Mouse (Mus musculus) CH12.LX (cell line): ENCODE measurements around the gene Acss2. TPM values are rescaled to one million over a fixed set of nuclear protein-coding genes. Genes with fewer than 3 reads are reported as not detected.
A peak's percentile ranks its signal among the peaks of the same experiment; 100 is the strongest.

Experiments used
- DNase-seq: peaks from one replicate; pipeline ENCODE4 v3.0.0-alpha.2; 2013; ENCODE audit errors: extremely low read depth
- H3K27ac ChIP-seq: 2 replicates; pipeline ENCODE4 v1.5.1; 2012; ENCODE audit warnings: low read depth, mild to moderate bottlenecking, control low read depth, moderate library complexity; ENCODE audit not compliant: insufficient read depth
- H3K27me3 ChIP-seq: replicated peaks from 2 replicates; pipeline ENCODE3; 2012; ENCODE audit warnings: inconsistent platforms
- H3K36me3 ChIP-seq, 2 experiments: replicated peaks in 1 of 2; 2 replicates each; pipeline versions ENCODE3 to v1.6.1; 2012; ENCODE audit warnings: inconsistent platforms in 1 of 2, low read length in 1 of 2, mild to moderate bottlenecking in 1 of 2, mixed read lengths in 1 of 2, moderate library complexity in 1 of 2; ENCODE audit not compliant: control insufficient read depth in 1 of 2, insufficient read depth in 1 of 2
- H3K4me1 ChIP-seq, 2 experiments: 2 replicates each; pipeline ENCODE4 v1.6.1; 2012; ENCODE audit warnings: inconsistent platforms in 1 of 2, moderate library complexity in 1 of 2; ENCODE audit not compliant: insufficient read depth in 2 of 2, control insufficient read depth in 1 of 2
- H3K4me2 ChIP-seq: 2 replicates; pipeline ENCODE4 v1.6.1; 2012; ENCODE audit warnings: low read depth, mild to moderate bottlenecking, control low read depth; ENCODE audit not compliant: poor library complexity, insufficient read depth, severe bottlenecking
- H3K4me3 ChIP-seq, 3 experiments: fragments of 150-350 bp in 1 of 3; sonication (generic) in 1 of 3; replicated peaks in 1 of 3; 2 replicates each; pipeline versions ENCODE3 to v1.5.1; 2011 to 2012; ENCODE audit warnings: low read depth in 2 of 3, low read length in 2 of 3, mild to moderate bottlenecking in 2 of 3, moderate library complexity in 2 of 3, control low read depth in 1 of 3, improper control_type of control experiment in 1 of 3, inconsistent platforms in 1 of 3, mixed read lengths in 1 of 3; ENCODE audit not compliant: poor library complexity in 1 of 3
- H3K79me2 ChIP-seq: replicated peaks from 2 replicates; pipeline ENCODE4 v1.6.1; 2012; ENCODE audit warnings: mild to moderate bottlenecking, moderate library complexity; ENCODE audit not compliant: control insufficient read depth, poor library complexity, insufficient read depth, severe bottlenecking; ENCODE audit errors: extremely low read depth
- H3K9ac ChIP-seq: 2 replicates; pipeline ENCODE4 v1.6.1; 2012; ENCODE audit warnings: low read depth, mild to moderate bottlenecking, control low read depth, moderate library complexity; ENCODE audit not compliant: insufficient read depth
- H3K9me3 ChIP-seq: replicated peaks from 2 replicates; pipeline ENCODE3; 2012; ENCODE audit warnings: low read length, inconsistent platforms, mixed read lengths
- CHD1 ChIP-seq: IDR thresholded peaks from 2 replicates; pipeline ENCODE4 v1.6.1; 2012; ENCODE audit warnings: low read depth, low read length, improper control_type of control experiment, inconsistent platforms
- ELF1 ChIP-seq: IDR thresholded peaks from 2 replicates; pipeline ENCODE4 v1.6.1; 2014; ENCODE audit warnings: low read depth, mild to moderate bottlenecking, inconsistent platforms, low read length, improper control_type of control experiment
- ETS1 ChIP-seq: conservative IDR thresholded peaks from 2 replicates; pipeline ENCODE4 v1.6.1; 2012; ENCODE audit warnings: low read depth, mild to moderate bottlenecking, inconsistent platforms, low read length, improper control_type of control experiment, moderate library complexity
- HCFC1 ChIP-seq: IDR thresholded peaks from 2 replicates; pipeline ENCODE4 v1.6.1; 2012; ENCODE audit warnings: low read depth, mild to moderate bottlenecking, inconsistent platforms, low read length, improper control_type of control experiment
- IRF4 ChIP-seq: IDR thresholded peaks from 2 replicates; pipeline ENCODE4 v1.6.1; 2014; ENCODE audit warnings: low read depth, mild to moderate bottlenecking, inconsistent platforms, low read length, improper control_type of control experiment
- JUN ChIP-seq: IDR thresholded peaks from 2 replicates; pipeline ENCODE4 v1.6.1; 2011; ENCODE audit warnings: low read depth, mild to moderate bottlenecking, low read length, improper control_type of control experiment, moderate library complexity; ENCODE audit not compliant: insufficient read depth
- JUND ChIP-seq: conservative IDR thresholded peaks from 2 replicates; pipeline ENCODE4 v1.6.1; 2011; ENCODE audit warnings: low read depth, low read length, improper control_type of control experiment
- MAX ChIP-seq: IDR thresholded peaks from 2 replicates; pipeline ENCODE4 v1.6.1; 2011; ENCODE audit warnings: low read length, improper control_type of control experiment
- MAZ ChIP-seq: IDR thresholded peaks from 2 replicates; pipeline ENCODE4 v1.6.1; 2012; ENCODE audit warnings: low read depth, mild to moderate bottlenecking, inconsistent platforms, low read length, improper control_type of control experiment, moderate library complexity
- MXI1 ChIP-seq: IDR thresholded peaks from 2 replicates; pipeline ENCODE4 v1.6.1; 2011; ENCODE audit warnings: mild to moderate bottlenecking, low read depth, low read length, improper control_type of control experiment
- NRF1 ChIP-seq: IDR thresholded peaks from 2 replicates; pipeline ENCODE4 v1.6.1; 2014; ENCODE audit warnings: low read depth, mild to moderate bottlenecking, inconsistent platforms, low read length, improper control_type of control experiment, moderate library complexity
- POLR2A ChIP-seq: IDR thresholded peaks from 2 replicates; pipeline ENCODE4 v1.6.1; 2011; ENCODE audit warnings: low read depth, mild to moderate bottlenecking, improper control_type of control experiment, low read length
- POLR2AphosphoS2 ChIP-seq: IDR thresholded peaks from 2 replicates; pipeline ENCODE4 v1.6.1; 2011; ENCODE audit warnings: low read depth, low read length, improper control_type of control experiment
- RAD21 ChIP-seq: IDR thresholded peaks from 2 replicates; pipeline ENCODE4 v1.6.1; 2011; ENCODE audit warnings: low read depth, mild to moderate bottlenecking, low read length, improper control_type of control experiment, moderate library complexity
- RCOR1 ChIP-seq: conservative IDR thresholded peaks from 2 replicates; pipeline ENCODE4 v1.6.1; 2012; ENCODE audit warnings: low read depth, mild to moderate bottlenecking, inconsistent platforms, low read length, improper control_type of control experiment
- SMC3 ChIP-seq: IDR thresholded peaks from 2 replicates; pipeline ENCODE4 v1.6.1; 2011; ENCODE audit warnings: low read depth, low read length, improper control_type of control experiment
- TBP ChIP-seq: conservative IDR thresholded peaks from 2 replicates; pipeline ENCODE4 v1.6.1; 2011; ENCODE audit warnings: low read depth, low read length, improper control_type of control experiment
- USF1 ChIP-seq: IDR thresholded peaks from 2 replicates; pipeline ENCODE4 v1.6.1; 2014; ENCODE audit warnings: low read depth, mild to moderate bottlenecking, inconsistent platforms, low read length, improper control_type of control experiment
- USF2 ChIP-seq: conservative IDR thresholded peaks from 2 replicates; pipeline ENCODE4 v1.6.1; 2011; ENCODE audit warnings: low read depth, low read length, improper control_type of control experiment
- ZKSCAN1 ChIP-seq: IDR thresholded peaks from 2 replicates; pipeline ENCODE4 v1.6.1; 2012; ENCODE audit warnings: low read depth, inconsistent platforms, low read length, improper control_type of control experiment, borderline replicate concordance
- ZMIZ1 ChIP-seq: IDR thresholded peaks from 2 replicates; pipeline ENCODE4 v1.6.1; 2012; ENCODE audit warnings: low read depth, mild to moderate bottlenecking, inconsistent platforms, low read length, improper control_type of control experiment
- ZNF384 ChIP-seq: IDR thresholded peaks from 2 replicates; pipeline ENCODE4 v1.6.1; 2012; ENCODE audit warnings: low read depth, low read length, improper control_type of control experiment, inconsistent platforms
- dilution Hi-C: fragments of 300-500 bp; cut with MboI; formaldehyde crosslinking; loops from 2 replicates; pipeline ENCODE4 v1.14.3; 2020; ENCODE audit warnings: low sequenced_read_pairs; ENCODE audit not compliant: extremely low pct_unique_long_range_greater_than_20kb, extremely low pct_ligation_motif_present
- in situ Hi-C: fragments of 300-500 bp; cut with MboI; formaldehyde crosslinking; loops from 3 replicates; pipeline ENCODE4 v1.14.3; 2019; ENCODE audit warnings: low sequenced_read_pairs, low pct_ligation_motif_present, low pct_unique_long_range_greater_than_20kb, mixed read lengths
- polyA plus RNA-seq: library from polyadenylated mRNA; unstranded; fragments of >175 nt; gene quantifications from 2 replicates; pipeline ENCODE4 v1.2.1, GENCODE M21; 2012; ENCODE audit warnings: low read depth; ENCODE audit not compliant: insufficient read length
- total RNA-seq, 2 experiments: library from RNA; depleted of rRNA; stranded (reverse); fragments of 300-350 nt in 1 of 2; fragments of >200 nt in 1 of 2; gene quantifications; 2 replicates each; pipeline ENCODE4 v1.2.3; 2012 to 2014

The Acss2 gene
- total and polyA plus RNA-seq, 3 experiments = 3.4 to 11.0 (median 10.0) TPM

DNA sequence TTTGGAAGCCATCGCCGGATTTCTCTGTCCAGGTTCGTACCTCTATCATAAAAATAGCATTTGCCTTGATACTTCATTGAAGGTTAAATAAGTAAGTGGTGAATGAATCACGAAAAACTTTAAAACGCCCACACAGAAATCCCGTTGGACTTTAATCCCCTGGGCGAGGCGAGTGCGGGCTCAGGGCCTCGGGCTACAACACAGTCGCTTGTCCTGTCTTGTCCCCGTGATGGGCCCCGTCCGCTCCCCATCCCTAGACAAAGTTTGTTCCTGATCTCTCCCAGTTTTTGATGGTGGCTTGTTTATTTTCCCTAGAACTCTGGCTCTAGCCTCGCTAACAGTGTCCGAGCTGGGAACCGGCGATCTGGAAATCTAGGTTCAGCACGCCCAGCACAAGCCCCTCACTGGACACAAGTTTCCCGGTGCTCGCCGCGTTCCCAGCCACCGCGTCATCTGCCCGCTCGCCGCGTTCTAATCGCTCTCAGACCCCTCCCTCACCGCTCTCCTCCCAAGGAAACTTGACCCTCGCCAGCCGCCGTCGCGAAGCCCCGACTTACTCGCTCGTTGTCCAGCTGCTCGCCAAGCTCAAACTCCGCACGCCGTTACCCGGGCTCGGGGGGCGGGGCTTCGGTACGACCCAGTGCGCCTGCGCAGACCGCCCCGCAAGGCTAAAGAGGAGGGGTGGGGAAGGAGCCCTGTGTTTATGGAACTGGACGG lies 74.5 kb downstream of the Acss2 start, which contains the start of gene Gss (continued):
- TF ChIP-seq IRF4 (peak; percentile 62), ZKSCAN1 (no peak), JUN (no peak), USF1 (no peak), SMC3 (no peak), ZMIZ1 (no peak; the same call in 1 of the 2 replicates), USF2 (no peak), TBP (no peak)
- TF ChIP-seq, all 38 proteins: peak for 17

- dilution Hi-C loops (no loop called here), in situ Hi-C loops (loop anchor here (5.0 kb wide), 1 partner anchor 76 kb away; the partner anchor contains the start of genes Acss2 and Ggt7)
- no peak for DNase-seq
- Histone ChIP-seq H3K79me2 (no peaks in the 10 kb centered on the region), H3K4me1 (peaks cover 8 to 13% of the 10 kb centered on the region in 2 experiments), H3K27me3 (peaks cover 30% of the 10 kb centered on the region), H3K4me2 (peak overlapping the region; percentile 38), H3K9me3 (no peaks in the 10 kb centered on the region), H3K27ac (no peak overlapping the region), H3K36me3 (peaks cover 0 to 3% of the 10 kb centered on the region in 2 experiments), H3K4me3 (peak overlapping the region; percentile 51 to 85 (median 74)), H3K9ac (peak overlapping the region; percentile 33)
- 0 out of 2 replicates have a peak, but pooled peaks have one; percentile 47 for TF ChIP-seq POLR2AphosphoS2
- TF ChIP-seq IRF4 = peak; percentile 1; the same call in 1 of the 2 replicates
- 0 out of 2 replicates have a peak, but pooled peaks have one; percentile 1 for TF ChIP-seq ELF1
- no peak for TF ChIP-seq TBP
- TF ChIP-seq MAZ = peak; percentile 9; the same call in 1 of the 2 replicates
- no peak for TF ChIP-seq ZNF384
Observed at GRCm38 (mm10) chr2:155592854-155593283, 75.1 kb downstream of the Acss2 start.

- Histone ChIP-seq H3K27me3 (peaks cover 43% of the 10 kb centered on the region), H3K9ac (no peak overlapping the region), H3K4me3 (no peak overlapping the region), H3K79me2 (no peaks in the 10 kb centered on the region), H3K4me2 (no peak overlapping the region), H3K27ac (no peak overlapping the region), H3K36me3 (no peaks in the 10 kb centered on the region), H3K4me1 (peaks cover 8 to 13% of the 10 kb centered on the region in 2 experiments), H3K9me3 (no peaks in the 10 kb centered on the region)
- TF ChIP-seq HCFC1 (no peak), MXI1 (no peak), RAD21 (no peak), RCOR1 (no peak), NRF1 (no peak), JUND (no peak), ETS1 (no peak), MAX (no peak), POLR2A (no peak), USF2 (no peak), CHD1 (no peak), ZNF384 (no peak), POLR2AphosphoS2 (no peak)
- dilution Hi-C loops = no loop called here
- in situ Hi-C loops = no loop called here
- no peak for DNase-seq
Observed at GRCm38 (mm10) chr2:155595516-155595915, 77.8 kb downstream of the Acss2 start.
